Mouse (Mus musculus) left cerebral cortex, postnatal 14 days (tissue): ENCODE results near the gene Mdm1. TPM values are rescaled to one million over a fixed set of nuclear protein-coding genes. Genes with fewer than 3 reads are reported as not detected.
A peak's percentile ranks its signal among the peaks of the same experiment; 100 is the strongest.

Source experiments
- DNase-seq, 2 experiments: peaks; one replicate each; pipeline ENCODE4 v3.0.0; 2021 to 2022; ENCODE audit warnings: low spot score in 2 of 2, mixed read lengths in 1 of 2
- intact Hi-C: fragments of 180-260 bp; cut with DNase I; formaldehyde crosslinking; loops from one replicate; pipeline ENCODE4 v1.15.1; 2025
- long read RNA-seq, 2 experiments: library from polyadenylated mRNA; stranded (forward); transcript quantifications; one replicate each; pipeline ENCODE4 v2.0.0; 2021
- total RNA-seq, 2 experiments: library from RNA; stranded (reverse); gene quantifications; 2 replicates each; pipeline ENCODE4 v1.2.3; 2021

Gene Mdm1
- 1 to 10 TPM; 8.3 to 8.6 TPM for total RNA-seq
- long read RNA-seq, experiment 1, partial matches to known transcripts = 0 of 7 reads
- long read RNA-seq, experiment 1, other reads (novel, unspliced or antisense) = 2 of 7 reads
- long read RNA-seq, experiment 2, partial matches to known transcripts = 0 of 6 reads
- long read RNA-seq, experiment 2, other reads (novel, unspliced or antisense) = 0 of 6 reads

GRCm38 (mm10) chr10:118141018-118141883 is at the start of gene Mdm1:
TSS of gene Mdm1 (plus strand) at chr10:118141811.
- peak; percentile 98 to 99 for DNase-seq
- intact Hi-C loops = no loop called here

- DNase-seq = no peak
- intact Hi-C loops = no loop called here
Observed at GRCm38 (mm10) chr10:118092745-118093144, 48.9 kb upstream of the Mdm1 start.

GRCm38 (mm10) chr10:118093728-118094127 is 47.9 kb upstream of the Mdm1 start:
- DNase-seq = no peak

GRCm38 (mm10) chr10:118094853-118095252 is 46.8 kb upstream of the Mdm1 start:
- intact Hi-C loops = no loop called here

More at GRCm38 (mm10) chr10:118093728-118094127, 47.9 kb upstream of the Mdm1 start:
- intact Hi-C loops = no loop called here

GRCm38 (mm10) chr10:118096223-118096622 is 45.4 kb upstream of the Mdm1 start:
- intact Hi-C loops = no loop called here
- no peak for DNase-seq

More at GRCm38 (mm10) chr10:118094853-118095252, 46.8 kb upstream of the Mdm1 start:
- no peak for DNase-seq

GRCm38 (mm10) chr10:118097898-118098297 is 43.7 kb upstream of the Mdm1 start:
- intact Hi-C loops = no loop called here
- DNase-seq = no peak

GRCm38 (mm10) chr10:118100570-118100969 is 41.0 kb upstream of the Mdm1 start:
- no peak for DNase-seq
- intact Hi-C loops = no loop called here

GRCm38 (mm10) chr10:118101056-118101455 is 40.6 kb upstream of the Mdm1 start:
- intact Hi-C loops = no loop called here
- DNase-seq = no peak

GRCm38 (mm10) chr10:118103020-118103666 is 38.5 kb upstream of the Mdm1 start:
- intact Hi-C loops = no loop called here
- DNase-seq = peak; percentile 79 to 84

GRCm38 (mm10) chr10:118103906-118104305 is 37.7 kb upstream of the Mdm1 start:
- intact Hi-C loops = no loop called here
- no peak for DNase-seq

- intact Hi-C loops = loop anchor here (5.0 kb wide), 2 partner anchors 260 to 315 kb away; partner anchors contain the start of genes Nup107 and Rap1b
- DNase-seq = no peak
Observed at GRCm38 (mm10) chr10:118107031-118107430, 34.6 kb upstream of the Mdm1 start.

- DNase-seq = peak; percentile 47 to 55
- intact Hi-C loops = no loop called here
Observed at GRCm38 (mm10) chr10:118110006-118110920, 31.3 kb upstream of the Mdm1 start.

- DNase-seq = no peak
- intact Hi-C loops = no loop called here
Observed at GRCm38 (mm10) chr10:118110921-118111301, 30.7 kb upstream of the Mdm1 start.

- intact Hi-C loops = no loop called here
- no peak for DNase-seq
Observed at GRCm38 (mm10) chr10:118111621-118112020, 30.0 kb upstream of the Mdm1 start.

GRCm38 (mm10) chr10:118112294-118112893 is 29.2 kb upstream of the Mdm1 start:
- no peak for DNase-seq
- intact Hi-C loops = no loop called here

- DNase-seq = no peak
- intact Hi-C loops = no loop called here
Observed at GRCm38 (mm10) chr10:118113256-118113682, 28.3 kb upstream of the Mdm1 start.

- DNase-seq = no peak
- intact Hi-C loops = no loop called here
Observed at GRCm38 (mm10) chr10:118114271-118114670, 27.3 kb upstream of the Mdm1 start.

- intact Hi-C loops = no loop called here
- DNase-seq = no peak
Observed at GRCm38 (mm10) chr10:118116456-118116855, 25.2 kb upstream of the Mdm1 start.
